Mouse (Mus musculus) megakaryocyte, embryonic 14.5 days (primary cell): ENCODE data around the gene Coq2.

Experiments used
- FLI1 ChIP-seq: IDR thresholded peaks from 2 replicates; pipeline ENCODE4 v1.6.1; 2012; ENCODE audit warnings: low read length, inconsistent platforms, mixed read lengths
- GATA1 ChIP-seq: IDR thresholded peaks from 3 replicates; pipeline ENCODE4 v1.6.1; 2012; ENCODE audit warnings: mixed read lengths, low read length, inconsistent platforms, borderline replicate concordance

- TF ChIP-seq GATA1 (no peak), FLI1 (no peak)
These were observed 50.1 kb downstream of the Coq2 start for GRCm38 (mm10) chr5:100624743-100625360.
